Mouse (Mus musculus): ENCODE measurements at regions not wholly inside any gene's neighbourhood (a gene's known extent, or its start where the extent isn't known, plus 50 kb on each side); places are given as distances from the start of the nearest gene placed in this dataset.

DNA sequence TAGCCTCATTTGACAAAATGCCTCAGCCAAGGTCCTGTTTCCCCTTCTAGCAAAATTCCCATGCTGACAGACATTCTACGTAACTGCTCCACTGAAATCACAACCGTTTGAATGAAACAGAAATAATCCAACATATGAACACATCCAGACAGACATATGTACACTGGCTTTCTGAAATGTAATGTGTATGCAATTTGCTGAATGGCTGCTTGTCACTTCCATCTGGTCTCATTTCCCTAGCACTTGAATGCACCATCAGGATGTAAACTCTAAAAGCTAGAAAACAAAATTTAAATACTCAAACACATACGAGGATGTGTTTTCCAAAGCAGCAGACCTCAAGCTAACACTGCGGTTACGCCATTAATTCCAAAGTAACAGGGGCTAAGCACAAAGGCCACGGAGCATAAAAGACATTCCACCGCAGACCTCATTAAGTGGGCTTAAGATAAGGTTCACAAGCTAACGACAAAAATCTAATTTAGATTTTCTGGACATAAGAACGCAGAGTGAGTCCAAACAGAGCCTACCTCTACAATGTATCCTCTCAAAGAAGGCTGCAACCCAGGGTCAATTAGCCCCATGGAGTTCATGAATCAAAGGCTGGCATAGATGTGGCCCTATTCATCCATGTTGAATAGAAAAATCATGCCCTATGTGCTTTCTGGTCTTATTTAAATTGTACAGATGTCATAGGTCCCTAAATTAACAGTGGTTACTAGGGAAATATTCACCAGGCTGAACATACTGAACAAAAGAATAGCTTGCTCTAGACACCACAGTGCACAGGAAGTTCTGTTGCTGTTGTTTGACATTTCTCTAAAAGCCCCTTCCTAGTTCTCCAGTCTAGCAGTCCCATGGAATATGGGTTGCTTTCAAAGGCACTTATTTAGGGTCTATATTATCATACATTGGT is 630.5 kb downstream of the Nedd1 start:
- DNase-seq (ENCODE audit: low read depth, low spot score) = no peak

DNA sequence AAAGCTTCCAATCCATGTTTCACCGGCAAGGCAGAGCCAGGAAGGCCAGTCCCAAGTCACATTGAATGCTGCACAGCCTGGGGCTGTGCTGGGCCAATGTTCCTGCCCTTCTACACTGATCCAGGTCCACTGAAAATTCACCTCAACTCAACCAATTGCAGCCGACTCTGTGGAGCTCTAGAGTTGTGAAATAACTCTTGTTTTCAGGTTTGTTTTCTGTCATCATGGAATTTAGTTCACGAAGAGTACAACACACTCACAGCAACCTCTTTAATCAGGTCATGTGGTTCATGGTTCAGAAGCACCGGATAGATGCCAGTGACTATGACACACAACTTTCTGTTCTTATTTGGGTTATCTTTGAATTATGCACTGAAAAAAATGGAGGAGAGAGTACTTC is 640.1 kb downstream of the Nedd1 start:
- DNase-seq (ENCODE audit: low read depth, low spot score) = no peak

DNA sequence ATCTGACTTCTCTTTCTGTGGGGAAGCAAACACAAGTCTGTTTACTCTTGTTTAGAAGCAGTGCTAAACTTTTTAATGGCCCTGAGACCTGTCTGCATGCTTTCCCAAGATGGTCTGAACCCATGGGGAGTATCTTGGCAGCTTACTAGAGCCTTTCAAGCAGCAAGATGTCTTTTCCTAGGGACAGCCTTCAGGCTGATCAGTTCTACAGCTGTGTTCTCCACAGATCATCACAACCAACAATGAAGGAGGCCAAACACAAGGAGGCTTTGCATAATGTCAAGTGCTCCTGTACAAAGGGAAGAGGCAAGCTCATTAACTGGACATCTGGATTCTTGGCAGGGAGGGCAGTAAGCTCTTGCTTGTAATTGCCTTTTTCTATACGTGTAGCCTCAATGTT is 641.0 kb downstream of the Nedd1 start:
- DNase-seq (ENCODE audit: low read depth, low spot score) = no peak

DNA sequence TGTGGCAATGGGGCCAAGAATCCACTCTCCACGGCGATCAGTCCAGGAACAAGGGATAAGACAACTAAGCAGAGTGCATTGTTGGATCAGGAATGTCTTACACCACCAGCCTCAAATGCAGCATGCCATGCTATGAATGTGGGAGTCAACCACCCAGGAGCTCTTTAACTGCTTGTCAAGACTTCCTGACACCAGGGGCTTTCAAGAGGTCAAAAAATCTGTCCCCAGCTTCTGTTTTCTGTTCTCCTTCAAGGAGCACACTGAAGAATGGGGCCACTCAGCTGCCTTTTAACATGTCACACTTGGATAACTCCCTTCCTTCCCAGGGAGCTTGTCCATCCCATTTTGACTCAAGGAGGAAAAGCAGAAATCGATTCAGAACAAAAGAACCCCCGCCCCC is 642.8 kb downstream of the Nedd1 start:
- no peak for DNase-seq (ENCODE audit: low read depth, low spot score)

DNA sequence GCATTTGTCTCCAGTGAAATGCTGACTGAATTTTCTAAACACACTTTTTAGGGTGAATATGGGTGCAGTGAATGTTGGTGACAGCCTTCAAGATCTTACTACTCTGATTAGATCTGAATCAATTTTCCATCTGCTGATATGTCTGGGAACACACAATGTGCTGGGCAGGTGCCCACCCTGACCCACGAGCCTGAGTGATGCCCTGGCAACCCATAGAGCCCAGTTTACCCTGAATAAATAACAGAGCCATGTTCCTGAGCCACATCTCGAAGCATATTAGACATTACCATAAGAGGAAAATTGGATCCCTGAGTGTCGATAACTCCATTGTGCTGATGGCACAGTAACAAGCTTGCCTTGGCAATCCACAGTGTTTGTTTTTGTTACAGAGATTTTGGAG is 644.9 kb downstream of the Nedd1 start:
- no peak for DNase-seq (ENCODE audit: low read depth, low spot score)

DNA sequence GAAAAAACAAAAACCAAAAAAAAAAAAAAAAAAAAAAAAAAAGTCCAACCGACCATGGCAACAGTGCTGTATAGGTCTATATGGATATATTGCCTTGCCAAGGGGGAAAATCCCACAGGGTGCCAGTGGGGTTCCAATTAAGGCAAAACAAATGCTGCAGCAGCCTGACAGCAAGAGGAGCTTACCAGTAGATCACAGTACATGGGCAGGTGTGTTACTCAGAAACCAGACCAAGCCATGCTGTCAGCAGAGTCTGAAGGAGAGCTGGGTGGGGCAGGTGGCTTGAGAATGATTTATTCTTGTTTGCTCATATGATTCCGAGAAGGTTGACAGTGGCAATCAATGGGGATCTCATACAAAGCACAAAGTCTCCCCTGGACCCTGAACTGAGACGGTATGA is 645.5 kb downstream of the Nedd1 start:
- DNase-seq (ENCODE audit: low read depth, low spot score) = no peak

DNA sequence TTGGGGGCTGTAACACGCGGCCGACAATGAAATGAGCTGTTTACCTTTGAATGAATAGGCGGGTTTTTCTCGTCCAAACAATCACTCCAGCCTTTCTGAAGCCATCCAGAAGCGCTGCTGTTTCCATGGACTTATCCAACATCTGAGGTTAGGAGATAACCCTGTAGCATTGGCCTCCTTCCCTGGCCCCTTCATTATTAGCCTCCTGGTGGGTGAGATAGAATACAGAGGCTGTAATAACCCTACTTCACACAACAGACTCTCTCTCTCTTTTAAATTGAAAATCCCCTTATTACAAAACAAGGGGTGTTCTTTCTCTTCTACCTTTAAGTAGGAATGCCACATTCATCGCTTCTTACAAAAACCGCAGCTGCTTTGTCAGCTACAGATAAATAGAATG is 646.8 kb downstream of the Nedd1 start:
- no peak for DNase-seq (ENCODE audit: low read depth, low spot score)

DNA sequence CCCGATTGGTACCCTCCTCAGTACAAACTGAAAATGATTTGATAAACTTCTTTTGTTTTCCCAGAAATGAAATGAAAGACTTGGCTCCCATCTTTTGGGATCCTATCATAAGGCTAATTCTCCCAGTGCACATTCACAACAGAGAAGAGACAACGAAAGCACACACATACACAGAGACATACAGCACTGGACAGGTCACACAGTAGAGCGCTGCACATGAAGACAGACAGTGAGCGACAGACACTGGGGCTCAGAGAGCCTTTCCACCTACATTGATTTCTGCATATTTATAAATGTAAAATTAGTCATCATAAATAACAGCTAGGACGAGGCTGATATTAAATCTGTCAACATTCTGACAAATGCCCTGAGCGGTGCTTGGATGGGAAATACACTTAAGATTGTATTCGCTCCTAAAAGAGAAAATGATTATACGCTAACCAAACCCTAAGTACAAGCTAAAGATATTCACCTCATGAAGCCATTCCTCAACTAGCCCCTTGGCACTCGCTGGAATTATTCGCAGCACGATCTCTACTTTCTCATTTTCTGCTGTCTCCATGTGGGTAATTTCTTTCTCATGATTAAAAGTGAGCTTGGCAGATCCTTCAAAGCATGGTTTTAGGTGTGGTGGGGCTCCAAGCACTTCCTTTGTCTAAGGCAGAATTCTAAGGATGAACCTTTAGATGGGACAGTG is 647.4 kb downstream of the Nedd1 start:
- DNase-seq (ENCODE audit: low read depth, low spot score) = no peak

DNA sequence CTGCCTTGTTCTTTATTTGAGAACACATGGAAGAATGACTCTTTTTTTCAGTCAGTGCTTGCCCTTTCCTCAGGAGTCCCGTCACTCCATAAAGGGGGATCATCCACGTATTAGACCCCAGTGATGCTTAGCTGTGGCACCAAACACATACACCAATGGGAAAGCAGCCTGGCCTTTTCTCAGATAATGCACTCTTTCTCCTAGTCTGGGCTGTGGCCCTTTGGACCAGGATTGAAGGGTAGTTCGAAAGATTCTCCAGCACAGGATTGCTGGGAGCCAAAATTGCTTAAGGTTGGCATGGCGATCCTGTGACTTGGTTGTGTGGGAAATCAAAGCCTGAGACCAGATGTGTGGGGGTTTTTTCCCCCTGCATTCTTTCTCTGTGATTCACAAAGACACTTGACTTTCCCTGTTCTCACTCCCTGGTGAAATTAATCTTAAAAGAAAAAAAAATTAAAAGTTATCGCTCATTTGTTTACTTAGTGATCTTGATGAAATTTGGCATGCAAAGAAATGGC is 648.3 kb downstream of the Nedd1 start:
- no peak for DNase-seq (ENCODE audit: low read depth, low spot score)

DNA sequence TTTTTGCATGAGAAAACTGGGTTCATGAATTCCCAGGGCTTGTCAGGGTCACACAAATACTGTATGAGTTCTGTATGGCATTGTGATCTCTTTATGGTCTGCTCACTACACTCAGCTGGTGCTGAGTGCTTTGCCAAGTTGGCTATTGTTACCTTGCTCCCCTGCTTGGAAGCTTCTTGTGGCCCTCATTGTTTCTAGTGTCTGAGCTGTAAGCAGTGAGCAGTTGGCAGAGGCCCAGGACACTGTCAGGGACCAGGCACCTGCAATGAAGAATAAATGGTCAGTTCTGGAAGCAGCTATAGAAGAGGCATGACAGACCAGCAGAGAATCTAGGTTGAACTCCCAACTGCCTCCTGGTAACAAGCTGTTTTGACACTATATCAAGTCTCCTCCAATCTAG is 677.4 kb downstream of the Nedd1 start:
- no peak for DNase-seq (ENCODE audit: low read depth, low spot score)

DNA sequence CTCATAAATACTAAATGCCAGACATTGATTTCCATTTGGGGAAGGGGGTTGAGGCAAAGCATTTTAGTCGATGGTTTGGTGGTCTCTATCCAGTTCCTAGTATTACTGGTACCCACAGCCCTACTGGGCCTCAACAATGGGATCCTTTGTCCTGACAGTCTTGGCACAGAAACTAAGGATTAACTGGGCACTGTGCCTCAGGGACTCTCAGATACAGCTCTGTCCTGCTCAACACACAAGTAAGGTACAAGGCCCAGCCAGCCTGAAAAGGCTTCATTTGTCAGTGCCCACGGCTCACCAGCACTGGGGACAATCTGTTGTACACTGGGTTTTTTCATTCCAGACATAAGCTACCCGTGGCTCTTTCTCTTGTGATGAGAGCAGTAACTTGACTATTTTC is 686.0 kb downstream of the Nedd1 start:
- DNase-seq (ENCODE audit: low read depth, low spot score) = no peak

DNA sequence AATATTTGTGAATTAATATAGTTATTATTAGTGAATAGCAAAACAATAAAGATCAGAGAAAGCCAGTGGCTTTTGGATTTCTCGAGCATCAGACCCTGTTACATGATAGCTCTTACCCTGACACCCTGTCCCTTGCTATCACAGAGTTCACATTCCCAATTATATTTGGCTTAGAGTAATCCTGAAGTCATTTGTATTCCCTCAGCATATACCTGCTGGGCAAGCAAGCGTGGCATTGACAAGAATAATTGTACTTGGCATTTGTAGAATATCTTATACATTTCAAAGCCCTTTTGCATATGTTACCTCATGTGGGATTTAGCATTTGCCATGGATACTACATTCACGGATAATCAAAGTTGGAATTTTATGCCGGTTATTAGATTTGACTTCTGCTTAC is 692.0 kb downstream of the Nedd1 start:
- DNase-seq (ENCODE audit: low read depth, low spot score) = no peak

DNA sequence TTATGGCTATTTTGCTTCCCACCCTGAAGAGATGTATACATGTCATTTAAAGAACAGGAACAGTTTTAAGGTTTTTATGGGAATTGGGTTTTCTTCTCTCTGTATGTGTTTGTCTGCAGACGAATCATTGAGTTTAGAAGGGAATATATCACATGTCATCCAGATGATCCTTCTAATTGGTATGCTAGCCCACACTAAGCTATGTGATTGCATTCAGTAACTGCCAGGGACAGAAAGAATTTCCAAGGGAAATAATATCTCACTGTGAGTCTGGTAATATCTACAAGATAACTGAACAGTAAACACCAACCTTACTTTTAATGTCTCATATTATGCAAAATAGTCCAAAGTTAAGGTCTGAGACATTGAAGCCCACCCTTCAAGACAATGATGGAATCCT is 698.0 kb downstream of the Nedd1 start:
- no peak for DNase-seq (ENCODE audit: low read depth, low spot score)

DNA sequence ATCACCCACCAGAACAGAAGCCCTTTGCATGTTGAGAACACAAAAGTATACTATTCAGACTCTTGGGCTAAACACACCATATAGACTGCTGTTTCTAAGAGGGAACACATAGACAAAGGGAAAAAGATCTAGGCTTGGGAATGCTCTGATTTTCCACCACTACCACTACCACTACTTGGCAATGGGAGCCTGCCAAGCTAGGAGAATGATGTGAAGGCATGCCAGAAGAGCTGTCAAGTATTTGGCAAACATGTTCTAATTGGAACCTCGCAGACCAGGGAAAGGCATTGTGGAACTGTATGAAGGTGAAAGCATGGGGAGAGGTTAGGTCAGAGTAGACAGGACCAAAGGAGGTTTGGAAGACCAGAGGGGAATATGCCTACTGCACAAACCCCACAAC is 701.2 kb downstream of the Nedd1 start:
- DNase-seq (ENCODE audit: low read depth, low spot score) = no peak

DNA sequence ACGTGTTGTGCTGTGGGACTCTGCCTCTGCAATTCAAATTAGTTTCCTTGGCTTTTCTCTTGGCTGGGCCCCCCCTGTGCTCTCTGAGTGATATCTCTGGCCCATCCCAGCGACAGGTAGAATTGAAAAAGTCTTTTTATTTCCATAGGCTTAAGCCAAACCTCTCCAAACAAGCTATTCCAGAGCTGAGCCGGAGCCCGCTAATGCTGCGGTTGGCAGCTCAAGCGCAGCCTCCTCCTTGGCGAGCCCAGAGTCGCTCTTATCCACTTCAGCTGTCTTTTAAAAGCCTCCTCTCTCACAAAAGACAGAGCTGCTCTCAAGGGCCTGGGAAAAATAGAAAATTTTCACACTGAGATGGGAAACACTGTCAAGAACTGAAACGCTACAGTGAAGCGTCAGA is 712.7 kb downstream of the Nedd1 start:
- no peak for DNase-seq (ENCODE audit: low read depth, low spot score)

DNA sequence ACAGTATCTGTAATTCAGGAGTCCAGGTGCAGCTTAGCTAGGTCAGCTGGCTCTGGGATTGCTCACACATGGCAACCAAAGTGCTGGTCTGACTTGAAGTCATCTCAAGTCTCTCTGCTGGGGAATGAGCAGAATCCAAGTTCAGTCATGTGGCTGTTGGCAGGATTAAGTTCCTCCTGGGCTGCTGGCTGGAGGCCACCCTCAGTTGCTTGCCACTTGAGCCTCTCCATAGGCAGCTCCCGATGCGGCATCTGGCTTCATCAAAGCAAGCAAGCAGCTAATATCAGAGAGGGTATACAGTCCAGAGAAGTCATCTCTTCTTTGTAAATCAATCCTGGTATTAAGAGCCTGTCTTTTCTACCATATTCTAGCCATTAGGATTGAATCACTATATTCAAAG is 714.3 kb downstream of the Nedd1 start:
- DNase-seq (ENCODE audit: low read depth, low spot score) = no peak

DNA sequence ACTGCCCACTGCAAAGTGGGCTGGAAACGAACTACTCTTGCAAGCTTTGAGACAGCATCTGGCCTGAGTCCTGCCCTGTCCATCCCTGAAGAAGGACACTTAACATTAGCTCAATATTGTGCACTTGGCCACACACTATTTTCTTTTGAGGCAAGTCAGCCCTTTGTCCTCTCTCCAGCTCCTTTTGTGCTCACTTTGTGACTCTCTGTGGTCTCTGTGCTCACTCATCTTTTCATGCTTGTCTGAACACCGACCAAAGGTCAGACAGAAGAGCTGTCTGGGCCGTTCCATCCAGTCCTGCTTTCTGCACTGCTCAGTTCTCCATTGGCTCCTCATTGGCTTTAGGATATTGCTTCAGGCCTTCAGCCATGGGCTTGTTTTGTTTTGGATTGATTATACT is 715.8 kb downstream of the Nedd1 start:
- DNase-seq (ENCODE audit: low read depth, low spot score) = no peak

DNA sequence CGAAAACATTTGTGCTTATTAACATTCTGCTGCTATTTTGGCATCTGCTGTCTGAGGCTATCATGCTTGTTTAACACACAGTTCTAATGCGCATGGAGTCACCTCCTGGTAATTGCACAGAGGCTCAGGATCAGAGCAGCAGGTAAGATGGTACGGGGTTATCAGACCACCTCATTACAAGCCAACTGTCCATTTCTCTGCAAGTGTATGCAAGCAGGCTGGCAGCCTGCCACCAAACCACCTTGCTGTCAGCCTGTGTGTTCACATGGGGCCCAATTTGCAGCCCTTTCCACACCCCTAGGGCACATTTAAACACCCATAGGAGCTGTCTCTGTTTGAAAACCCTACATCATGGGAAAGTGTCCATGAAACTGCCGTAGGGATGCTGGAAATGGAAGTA is 731.2 kb downstream of the Nedd1 start:
- no peak for DNase-seq (ENCODE audit: low read depth, low spot score)

DNA sequence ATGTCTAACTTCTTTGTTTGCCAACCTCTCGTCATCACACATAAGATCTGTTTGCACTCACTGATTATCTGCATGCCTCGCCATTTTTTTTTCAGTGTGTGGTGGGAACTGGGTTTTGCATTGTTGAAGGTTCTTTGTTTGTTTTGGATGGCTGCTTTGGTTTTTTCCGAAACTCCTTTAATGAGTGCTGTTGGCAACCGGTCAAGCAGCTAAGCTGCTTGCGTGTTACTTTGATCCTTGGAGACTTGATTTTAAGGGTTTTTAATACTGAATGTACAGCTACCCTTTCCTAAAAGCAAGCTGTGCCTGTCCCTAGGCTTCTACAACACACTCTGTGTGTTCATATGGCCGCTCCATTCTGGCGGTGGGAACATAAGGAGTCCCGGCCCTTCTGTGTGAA is 733.9 kb downstream of the Nedd1 start:
- no peak for DNase-seq (ENCODE audit: low read depth, low spot score)

DNA sequence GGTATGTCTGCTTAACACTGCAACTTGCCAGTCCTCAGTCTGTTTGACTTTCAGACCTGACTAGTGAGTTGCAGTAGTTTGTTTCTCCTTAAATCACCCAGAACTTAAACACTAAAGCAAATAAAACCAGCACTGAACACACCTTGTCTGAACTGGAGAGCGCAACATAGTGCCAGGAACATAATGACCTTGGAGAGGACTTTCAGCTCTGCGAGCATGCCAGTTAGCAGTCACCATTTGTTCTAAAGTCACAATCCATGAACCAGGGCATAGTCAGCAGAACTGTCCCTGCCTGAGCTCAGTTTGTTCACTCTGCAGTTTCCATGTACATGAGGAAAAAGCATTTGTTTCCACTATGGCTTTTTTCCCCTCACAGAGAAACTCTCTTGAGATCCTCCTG is 742.4 kb downstream of the Nedd1 start:
- DNase-seq (ENCODE audit: low read depth, low spot score) = no peak

DNA sequence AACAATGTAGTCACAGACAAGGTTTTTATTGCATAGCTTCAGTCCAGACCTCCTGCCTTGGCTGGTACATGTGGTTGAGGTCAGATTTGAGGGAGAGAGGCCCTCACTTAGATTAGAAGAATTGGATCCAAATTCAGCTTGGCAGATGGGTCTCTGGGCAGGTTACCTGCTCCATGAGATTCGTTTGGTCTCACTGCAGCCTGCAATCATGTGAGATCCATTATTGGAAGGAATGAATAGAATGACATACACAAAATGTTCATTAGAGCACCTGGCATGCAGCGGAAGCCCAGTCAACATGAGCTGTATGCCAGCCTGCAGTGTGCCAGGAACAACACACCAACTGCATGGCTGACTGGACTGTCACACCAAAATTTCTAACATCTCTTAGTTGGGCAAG is 750.3 kb downstream of the Nedd1 start:
- DNase-seq (ENCODE audit: low read depth, low spot score) = no peak

DNA sequence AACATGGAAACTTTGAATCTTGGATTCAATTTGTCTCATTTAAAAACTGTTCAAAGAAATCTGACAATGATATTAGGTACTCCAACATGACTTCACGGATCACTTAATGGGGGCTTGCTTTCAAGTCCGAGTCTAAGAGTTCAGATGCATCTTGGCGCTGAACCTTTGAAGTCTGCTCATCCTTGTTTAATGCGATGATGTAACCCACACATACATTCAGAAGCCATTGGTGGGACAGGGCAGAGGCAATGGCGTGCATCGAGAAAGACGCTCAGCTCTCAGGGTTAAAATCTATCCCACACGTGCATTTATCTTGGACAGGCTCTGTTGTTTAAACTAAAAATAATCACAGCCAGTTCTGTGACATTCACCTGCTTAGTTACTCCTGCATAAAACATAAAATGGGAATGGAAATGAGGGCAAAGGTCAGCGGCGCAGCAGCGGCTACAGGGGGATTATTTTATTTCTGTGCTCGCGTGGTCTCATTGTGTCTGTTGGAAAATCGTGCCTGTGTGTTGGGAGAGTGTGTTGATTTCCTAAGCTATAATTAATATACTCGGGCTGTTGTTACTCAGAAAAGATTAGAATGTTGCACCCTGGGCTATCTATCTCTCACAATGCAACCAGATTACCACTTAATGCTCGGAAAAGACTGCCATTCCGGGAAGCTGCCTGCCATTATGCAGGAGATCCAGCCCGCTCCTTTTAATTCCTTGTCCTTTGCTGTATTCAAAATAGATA is 754.5 kb downstream of the Nedd1 start:
- DNase-seq (ENCODE audit: low read depth, low spot score) = no peak
